Mouse (Mus musculus): ENCODE results near the gene Spats2. TPM values are rescaled to one million over a fixed set of nuclear protein-coding genes. Genes with fewer than 3 reads are reported as not detected.

The Spats2 gene
- polyA plus RNA-seq, 1 experiment: 25.8 TPM

GRCm38 (mm10) chr15:99096831-99097500, 28.8 kb upstream of the Spats2 start:
- H3K27ac ChIP-seq (ENCODE audit: insufficient read depth, low read length): no peak overlapping the region
- TF ChIP-seq POLR2A (IDR thresholded peaks at IDR 0.05; ENCODE audit: extremely low read depth, insufficient read depth, low read length): no peak
- no peak for TF ChIP-seq CTCF (IDR thresholded peaks at IDR 0.05; ENCODE audit: extremely low read depth, insufficient read depth, low read length)
- no peak overlapping the region for H3K4me3 ChIP-seq (ENCODE audit: insufficient read depth, low read length)
- H3K4me1 ChIP-seq (ENCODE audit: control insufficient read depth, insufficient read depth, low read length): no peaks in the 10 kb centered on the region

DNA sequence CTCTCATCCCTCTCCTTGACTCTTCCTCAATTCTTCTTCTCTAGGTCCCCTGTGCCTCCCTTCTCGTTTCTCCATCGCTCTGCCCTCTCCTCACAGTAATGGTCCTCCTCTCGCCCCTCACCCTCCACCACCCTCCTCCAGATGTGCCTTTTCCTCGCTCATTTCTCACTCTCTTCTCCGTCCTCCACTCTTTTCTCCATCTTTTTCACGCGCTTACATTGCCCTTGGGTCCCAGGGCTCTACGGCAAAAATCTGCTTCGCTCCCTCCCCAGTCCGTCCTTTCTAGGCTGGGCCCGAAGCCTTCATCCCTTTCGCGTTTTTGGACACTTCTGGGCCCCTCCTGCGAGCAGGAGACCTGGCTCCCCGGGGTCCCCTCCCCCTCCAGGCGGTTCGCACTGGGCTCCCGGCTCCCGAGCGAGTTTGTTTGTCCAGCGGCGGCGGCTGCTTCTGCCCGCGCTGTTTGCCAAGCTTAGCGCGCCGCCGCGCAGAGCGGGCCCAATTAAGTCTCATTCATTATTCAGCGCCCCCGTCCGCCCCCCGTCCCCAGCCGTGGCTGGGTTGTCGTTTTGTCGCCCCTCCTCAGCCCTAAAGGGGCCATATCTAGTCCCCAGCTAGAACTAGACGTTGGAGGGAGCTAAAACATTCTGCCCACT, 27.8 kb upstream of the Spats2 start:
- Histone ChIP-seq H3K4me1 (ENCODE audit: control insufficient read depth, insufficient read depth, low read length) (no peaks in the 10 kb centered on the region), H3K4me3 (ENCODE audit: insufficient read depth, low read length) (no peak overlapping the region), H3K27ac (ENCODE audit: insufficient read depth, low read length) (no peak overlapping the region)
- TF ChIP-seq POLR2A (IDR thresholded peaks at IDR 0.05; ENCODE audit: extremely low read depth, insufficient read depth, low read length): no peak
- TF ChIP-seq CTCF (IDR thresholded peaks at IDR 0.05; ENCODE audit: extremely low read depth, insufficient read depth, low read length): no peak

GRCm38 (mm10) chr15:99098493-99098861, 27.2 kb upstream of the Spats2 start:
- Histone ChIP-seq H3K4me1 (ENCODE audit: control insufficient read depth, insufficient read depth, low read length) (no peaks in the 10 kb centered on the region), H3K27ac (ENCODE audit: insufficient read depth, low read length) (no peak overlapping the region), H3K4me3 (ENCODE audit: insufficient read depth, low read length) (no peak overlapping the region)
- no peak for TF ChIP-seq POLR2A (IDR thresholded peaks at IDR 0.05; ENCODE audit: extremely low read depth, insufficient read depth, low read length)

DNA sequence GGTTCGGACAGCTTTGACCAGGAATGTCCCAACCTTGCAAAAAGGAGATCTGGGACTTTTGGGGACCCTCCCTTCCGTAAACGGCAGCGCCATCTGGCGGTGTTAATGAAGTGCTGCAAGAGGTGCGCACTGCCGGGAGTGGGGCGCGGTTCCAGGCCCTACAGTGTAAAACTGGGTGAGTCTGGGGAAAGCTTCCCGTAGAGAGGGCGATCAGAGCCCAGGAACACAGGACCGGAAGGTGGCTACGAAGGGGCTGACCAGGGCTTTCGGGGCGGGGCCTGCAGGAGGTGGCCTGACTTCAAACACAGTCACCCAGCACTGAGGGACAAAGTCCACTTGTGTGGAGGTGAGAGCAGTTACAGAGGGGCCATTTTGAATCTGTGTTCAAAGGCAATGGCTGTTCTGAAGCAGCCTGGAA, 26.6 kb upstream of the Spats2 start:
- TF ChIP-seq POLR2A (IDR thresholded peaks at IDR 0.05; ENCODE audit: extremely low read depth, insufficient read depth, low read length) (no peak), CTCF (IDR thresholded peaks at IDR 0.05; ENCODE audit: extremely low read depth, insufficient read depth, low read length) (peak; percentile 58)
- H3K4me1 ChIP-seq (ENCODE audit: control insufficient read depth, insufficient read depth, low read length): no peaks in the 10 kb centered on the region
- H3K4me3 ChIP-seq (ENCODE audit: insufficient read depth, low read length): no peak overlapping the region
- no peak overlapping the region for H3K27ac ChIP-seq (ENCODE audit: insufficient read depth, low read length)

DNA sequence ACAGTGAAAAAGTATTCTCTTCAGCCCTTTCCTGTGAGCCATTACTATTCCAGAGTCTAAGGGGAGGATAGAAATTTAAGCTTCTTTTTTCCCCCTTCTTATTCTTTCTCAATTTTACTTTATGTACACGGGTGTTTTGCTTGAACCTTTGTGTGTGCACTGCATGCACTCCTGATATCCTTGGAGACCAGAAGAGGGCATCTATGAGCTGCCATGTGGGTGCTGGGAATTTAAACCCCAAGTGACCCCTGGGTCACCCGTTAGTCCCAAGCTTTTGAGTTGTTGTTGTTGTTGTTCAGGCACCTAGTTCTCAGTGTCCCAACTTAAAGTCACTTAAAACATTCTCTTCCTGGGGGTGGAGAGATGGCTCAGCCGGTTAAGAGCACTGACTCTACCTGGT, 25.7 kb upstream of the Spats2 start:
- H3K27ac ChIP-seq (ENCODE audit: insufficient read depth, low read length): no peak overlapping the region
- no peak overlapping the region for H3K4me3 ChIP-seq (ENCODE audit: insufficient read depth, low read length)
- TF ChIP-seq CTCF (IDR thresholded peaks at IDR 0.05; ENCODE audit: extremely low read depth, insufficient read depth, low read length): no peak
- no peak for TF ChIP-seq POLR2A (IDR thresholded peaks at IDR 0.05; ENCODE audit: extremely low read depth, insufficient read depth, low read length)
- no peaks in the 10 kb centered on the region for H3K4me1 ChIP-seq (ENCODE audit: control insufficient read depth, insufficient read depth, low read length)

DNA sequence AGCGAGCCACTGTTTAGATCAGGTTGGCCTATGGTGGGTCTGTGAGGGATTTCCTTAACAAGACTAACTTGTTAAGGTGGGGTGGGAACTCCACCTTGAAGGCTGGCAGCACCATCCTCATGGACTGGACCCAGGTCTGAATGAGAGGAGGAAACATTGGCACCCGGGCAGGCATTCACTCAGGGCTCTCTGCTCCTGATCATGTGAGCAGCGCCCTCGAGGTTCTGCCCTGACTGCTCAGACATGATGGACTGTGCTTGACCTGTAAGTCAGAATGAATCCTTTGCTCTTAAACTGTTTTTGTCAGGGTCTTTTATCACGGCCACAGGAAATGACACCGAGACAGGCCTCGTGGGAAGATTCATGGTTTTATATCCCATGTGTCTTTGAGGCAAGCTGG, 20.5 kb upstream of the Spats2 start:
- no peak for TF ChIP-seq POLR2A (IDR thresholded peaks at IDR 0.05; ENCODE audit: extremely low read depth, insufficient read depth, low read length)
- TF ChIP-seq CTCF (IDR thresholded peaks at IDR 0.05; ENCODE audit: extremely low read depth, insufficient read depth, low read length): no peak
- no peaks in the 10 kb centered on the region for H3K4me1 ChIP-seq (ENCODE audit: control insufficient read depth, insufficient read depth, low read length)
- H3K4me3 ChIP-seq (ENCODE audit: insufficient read depth, low read length): no peak overlapping the region
- H3K27ac ChIP-seq (ENCODE audit: insufficient read depth, low read length): no peak overlapping the region

DNA sequence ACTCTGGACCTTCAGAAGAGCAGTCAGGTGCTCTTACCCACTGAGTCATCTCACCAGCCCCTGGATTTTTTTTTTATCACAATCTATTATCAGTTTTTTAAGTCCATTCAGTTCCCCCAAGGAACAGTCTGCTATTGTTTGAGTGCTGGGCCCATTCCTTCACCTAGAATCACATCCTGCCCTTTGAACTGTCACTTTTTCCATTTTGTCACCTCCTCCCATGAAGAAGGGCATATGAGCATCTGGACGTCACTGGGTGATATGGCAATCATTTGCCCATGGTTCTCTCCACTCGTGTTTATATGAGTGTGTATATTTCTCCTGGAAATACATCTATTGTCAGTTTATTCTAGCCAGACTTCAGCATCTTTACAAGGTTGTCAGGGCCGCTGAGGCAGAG, 17.9 kb upstream of the Spats2 start:
- H3K4me3 ChIP-seq (ENCODE audit: insufficient read depth, low read length): no peak overlapping the region
- no peak overlapping the region for H3K27ac ChIP-seq (ENCODE audit: insufficient read depth, low read length)
- H3K4me1 ChIP-seq (ENCODE audit: control insufficient read depth, insufficient read depth, low read length): no peaks in the 10 kb centered on the region
- TF ChIP-seq POLR2A (IDR thresholded peaks at IDR 0.05; ENCODE audit: extremely low read depth, insufficient read depth, low read length): no peak

DNA sequence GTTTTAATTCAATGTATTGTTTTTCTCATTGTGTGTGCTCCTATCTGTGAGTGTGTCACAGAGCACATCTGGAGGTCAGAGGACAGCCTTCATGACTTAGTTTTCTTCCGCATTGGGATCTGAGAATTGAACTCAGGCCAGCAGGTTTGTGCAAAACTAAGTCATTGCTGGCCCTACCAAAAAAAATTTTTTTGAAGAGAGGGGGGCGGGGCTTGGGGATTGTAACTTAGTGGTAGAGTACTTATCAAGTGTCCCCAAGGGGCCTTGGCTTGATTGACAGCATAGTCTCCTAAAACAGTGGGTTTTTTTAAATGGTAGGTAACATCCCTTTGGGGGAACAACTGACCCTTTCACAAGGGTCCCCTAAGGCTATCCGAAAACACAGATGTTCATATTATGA, 14.6 kb upstream of the Spats2 start:
- TF ChIP-seq POLR2A (IDR thresholded peaks at IDR 0.05; ENCODE audit: extremely low read depth, insufficient read depth, low read length) (no peak), CTCF (IDR thresholded peaks at IDR 0.05; ENCODE audit: extremely low read depth, insufficient read depth, low read length) (no peak)
- Histone ChIP-seq H3K4me1 (ENCODE audit: control insufficient read depth, insufficient read depth, low read length) (no peaks in the 10 kb centered on the region), H3K27ac (ENCODE audit: insufficient read depth, low read length) (no peak overlapping the region), H3K4me3 (ENCODE audit: insufficient read depth, low read length) (no peak overlapping the region)

GRCm38 (mm10) chr15:99111809-99112208, 13.9 kb upstream of the Spats2 start:
- H3K4me1 ChIP-seq (ENCODE audit: control insufficient read depth, insufficient read depth, low read length): no peaks in the 10 kb centered on the region
- TF ChIP-seq CTCF (IDR thresholded peaks at IDR 0.05; ENCODE audit: extremely low read depth, insufficient read depth, low read length): no peak
- TF ChIP-seq POLR2A (IDR thresholded peaks at IDR 0.05; ENCODE audit: extremely low read depth, insufficient read depth, low read length): no peak
- no peak overlapping the region for H3K27ac ChIP-seq (ENCODE audit: insufficient read depth, low read length)
- H3K4me3 ChIP-seq (ENCODE audit: insufficient read depth, low read length): no peak overlapping the region

GRCm38 (mm10) chr15:99112843-99113395, 12.8 kb upstream of the Spats2 start:
- Histone ChIP-seq H3K4me1 (ENCODE audit: control insufficient read depth, insufficient read depth, low read length) (no peaks in the 10 kb centered on the region), H3K27ac (ENCODE audit: insufficient read depth, low read length) (no peak overlapping the region), H3K4me3 (ENCODE audit: insufficient read depth, low read length) (no peak overlapping the region)
- TF ChIP-seq CTCF (IDR thresholded peaks at IDR 0.05; ENCODE audit: extremely low read depth, insufficient read depth, low read length) (no peak), POLR2A (IDR thresholded peaks at IDR 0.05; ENCODE audit: extremely low read depth, insufficient read depth, low read length) (no peak)
